Mouse (Mus musculus) neural tube, embryonic 15.5 days (tissue): Measurements from ENCODE around the gene Smcr8. TPM values are rescaled to one million over a fixed set of nuclear protein-coding genes. Genes with fewer than 3 reads are reported as not detected.

ENCODE experiments used
- ATAC-seq: fragments of 200-750 bp; cut with Nextera tagmentation; 2 replicates; pipeline ENCODE4 v1.8.0; 2017; ENCODE audit warnings: mild to moderate bottlenecking, moderate TSS enrichment, moderate library complexity; ENCODE audit not compliant: low FRiP score
- H3K27ac ChIP-seq: fragments of 300-500 bp; sonication (generic); replicated peaks from 2 replicates; pipeline ENCODE4 v1.5.1; 2015; ENCODE audit warnings: mild to moderate bottlenecking, inconsistent platforms
- H3K27me3 ChIP-seq: fragments of 300-500 bp; sonication (generic); replicated peaks from 2 replicates; pipeline ENCODE4 v1.6.1; 2015; ENCODE audit warnings: inconsistent platforms
- H3K36me3 ChIP-seq: fragments of 300-500 bp; sonication (generic); 2 replicates; pipeline ENCODE4 v1.6.1; 2015; ENCODE audit warnings: inconsistent platforms
- H3K4me1 ChIP-seq: fragments of 300-500 bp; sonication (generic); 2 replicates; pipeline ENCODE4 v1.6.1; 2015; ENCODE audit warnings: inconsistent platforms
- H3K4me2 ChIP-seq: fragments of 300-500 bp; sonication (generic); 2 replicates; pipeline ENCODE4 v1.6.1; 2015; ENCODE audit warnings: inconsistent platforms, mild to moderate bottlenecking, moderate library complexity
- H3K4me3 ChIP-seq: fragments of 300-500 bp; sonication (generic); replicated peaks from 2 replicates; pipeline ENCODE4 v1.5.1; 2015; ENCODE audit warnings: mild to moderate bottlenecking, inconsistent platforms
- H3K9ac ChIP-seq: fragments of 300-500 bp; sonication (generic); replicated peaks from 2 replicates; pipeline ENCODE4 v1.6.1; 2015; ENCODE audit warnings: mild to moderate bottlenecking, inconsistent platforms
- H3K9me3 ChIP-seq: fragments of 300-500 bp; sonication (generic); replicated peaks from 2 replicates; pipeline ENCODE4 v1.6.1; 2016; ENCODE audit warnings: inconsistent platforms
- WGBS: fragments of 180-500 bp; shearing (Covaris S2); methylation state at CpG from one replicate; pipeline ENCODE4 v1.1.7; 2015; ENCODE audit warnings: mixed read lengths; 5-methylcytosine and 5-hydroxymethylcytosine counted together
- polyA plus RNA-seq: library from polyadenylated mRNA; unstranded; fragments of >200 nt; fragmentation: Nextera tagmentation; extraction: Ambion mirVana; gene quantifications from 2 replicates; pipeline ENCODE4 v1.2.1, GENCODE M21; 2015

Gene Smcr8
- polyA plus RNA-seq, 1 experiment from 2014 or later, result 4.8 TPM

GRCm38 (mm10) chr11:60766969-60767368 is 10.4 kb upstream of the Smcr8 start:
- H3K4me2 ChIP-seq, result no peak overlapping the region
- peaks cover 3% of the 10 kb centered on the region for H3K36me3 ChIP-seq
- 95% methylated on average over 4 of the region's 4 CpGs for WGBS
- no peaks in the 10 kb centered on the region for H3K4me1 ChIP-seq
- H3K9ac ChIP-seq, result no peak overlapping the region
- no peak for ATAC-seq
- H3K4me3 ChIP-seq, result no peak overlapping the region
- no peaks in the 10 kb centered on the region for H3K27me3 ChIP-seq
- H3K9me3 ChIP-seq, result no peaks in the 10 kb centered on the region
- no peak overlapping the region for H3K27ac ChIP-seq

DNA sequence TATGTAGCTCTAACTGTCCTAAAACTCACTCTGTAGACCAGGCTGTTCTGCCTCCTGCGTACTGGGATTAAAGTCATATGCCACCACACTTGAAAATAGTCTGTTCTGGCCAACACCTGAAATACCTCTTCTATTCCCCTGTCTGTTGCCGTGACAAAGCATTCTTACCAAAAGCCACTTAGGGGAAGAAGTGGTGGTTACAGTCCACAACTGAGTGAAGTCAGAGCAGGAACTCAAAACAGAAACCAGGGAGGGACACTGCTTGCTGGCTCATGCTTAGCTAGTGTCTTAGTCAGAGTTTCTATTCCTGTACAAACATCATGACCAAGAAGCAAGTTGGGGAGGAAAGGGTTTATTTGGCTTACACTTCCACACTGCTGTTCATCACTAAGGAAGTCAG is 8.0 kb upstream of the Smcr8 start:
- no peak for ATAC-seq

DNA sequence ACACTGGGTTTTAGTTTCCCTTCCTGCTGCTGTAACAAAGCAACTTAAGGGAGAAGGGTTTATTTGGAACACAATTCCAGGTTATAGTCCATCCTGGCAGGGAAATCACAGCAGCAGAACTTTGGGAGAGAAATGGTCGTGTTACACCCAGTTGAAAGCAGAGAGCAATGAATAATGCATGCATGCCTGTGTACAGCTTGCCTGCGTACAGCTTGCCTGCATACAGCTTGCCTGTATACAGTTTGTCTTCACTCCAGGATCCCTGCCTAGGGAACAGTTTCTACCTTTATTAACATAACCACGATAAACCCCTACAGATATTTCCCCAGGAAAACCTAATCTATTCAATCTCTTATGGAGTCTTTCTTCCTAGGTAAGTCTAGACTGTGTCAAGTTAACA is 6.5 kb upstream of the Smcr8 start:
- Histone ChIP-seq H3K4me2 (no peak overlapping the region), H3K9ac (no peak overlapping the region), H3K4me1 (peaks cover 19% of the 10 kb centered on the region), H3K36me3 (no peaks in the 10 kb centered on the region), H3K27me3 (no peaks in the 10 kb centered on the region), H3K4me3 (no peak overlapping the region), H3K27ac (no peak overlapping the region), H3K9me3 (no peaks in the 10 kb centered on the region)
- WGBS, result 74% methylated on average over 3 of the region's 3 CpGs
- no peak for ATAC-seq

More for the DNA sequence above, 8.0 kb upstream of the Smcr8 start:
- no peak overlapping the region for H3K9ac ChIP-seq
- no peak overlapping the region for H3K4me3 ChIP-seq
- 95% methylated on average over 2 of the region's 2 CpGs for WGBS
- H3K9me3 ChIP-seq, result no peaks in the 10 kb centered on the region
- peaks cover 6% of the 10 kb centered on the region; the same call in 1 of the 2 replicates for H3K4me1 ChIP-seq
- H3K27me3 ChIP-seq, result no peaks in the 10 kb centered on the region
- H3K27ac ChIP-seq, result no peak overlapping the region
- no peaks in the 10 kb centered on the region for H3K36me3 ChIP-seq
- H3K4me2 ChIP-seq, result no peak overlapping the region

DNA sequence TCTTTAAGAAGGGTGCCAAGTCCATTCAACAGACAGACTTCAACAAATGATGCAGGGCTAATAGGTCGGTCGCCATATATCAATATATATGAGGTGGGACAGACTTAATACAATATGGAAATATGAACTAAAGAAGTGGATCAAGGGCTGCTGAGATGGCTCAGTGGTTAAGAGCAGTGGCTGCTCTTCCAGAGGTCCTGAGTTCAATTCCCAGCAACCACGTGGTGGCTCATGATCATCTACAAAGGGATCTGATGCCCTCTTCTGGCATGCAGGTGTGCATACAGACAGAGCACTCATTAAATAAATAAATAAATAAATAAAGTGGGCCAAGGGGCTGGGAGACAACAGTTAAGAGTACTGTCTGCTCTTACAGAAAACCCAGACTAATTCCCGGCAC is 5.2 kb upstream of the Smcr8 start:
- Histone ChIP-seq H3K9me3 (no peaks in the 10 kb centered on the region), H3K9ac (no peak overlapping the region), H3K27me3 (no peaks in the 10 kb centered on the region), H3K4me1 (peaks cover 28% of the 10 kb centered on the region), H3K27ac (no peak overlapping the region), H3K4me2 (no peak overlapping the region), H3K4me3 (no peak overlapping the region), H3K36me3 (no peaks in the 10 kb centered on the region)
- no peak for ATAC-seq
- WGBS, result 89% methylated on average over 4 of the region's 4 CpGs

- Histone ChIP-seq H3K4me3 (no peak overlapping the region), H3K9me3 (no peaks in the 10 kb centered on the region), H3K27me3 (no peaks in the 10 kb centered on the region), H3K27ac (no peak overlapping the region), H3K4me2 (no peak overlapping the region), H3K4me1 (peaks cover 44% of the 10 kb centered on the region), H3K36me3 (peaks cover 2% of the 10 kb centered on the region), H3K9ac (no peak overlapping the region)
- 71% methylated on average over 3 of the region's 3 CpGs for WGBS
- no peak for ATAC-seq
Observed at GRCm38 (mm10) chr11:60774158-60774689, 3.1 kb upstream of the Smcr8 start.

- Histone ChIP-seq H3K4me2 (peak overlapping the region; percentile 82; the same call in 1 of the 2 replicates), H3K27me3 (no peaks in the 10 kb centered on the region), H3K9me3 (no peaks in the 10 kb centered on the region), H3K27ac (no peak overlapping the region), H3K4me1 (peaks cover 50% of the 10 kb centered on the region), H3K9ac (peak overlapping the region; percentile 14; the same call in 1 of the 2 replicates), H3K4me3 (no peak overlapping the region), H3K36me3 (peaks cover 9% of the 10 kb centered on the region)
- no peak for ATAC-seq
- WGBS, result 85% methylated on average over 1 of the region's 1 CpGs
Observed at GRCm38 (mm10) chr11:60774841-60775240, 2.5 kb upstream of the Smcr8 start.

DNA sequence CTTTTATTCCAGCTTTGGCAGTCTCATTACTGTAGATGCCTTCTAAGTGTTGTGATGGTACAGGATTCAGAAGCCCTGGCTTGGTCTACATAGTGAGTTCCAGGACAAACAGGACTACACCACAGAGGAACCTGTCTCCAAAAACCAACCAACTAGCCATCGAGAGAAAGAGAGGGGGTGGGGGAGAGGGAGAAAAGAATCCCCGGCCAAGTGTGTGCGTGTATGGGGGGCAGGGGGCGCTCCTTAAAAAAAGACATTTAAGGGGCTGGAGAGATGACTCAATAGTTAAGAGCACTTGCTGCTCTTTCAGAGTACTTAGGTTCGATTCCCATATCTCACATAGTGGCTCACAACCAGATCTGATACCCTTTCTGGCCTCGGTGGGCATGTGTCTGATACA is 1.7 kb upstream of the Smcr8 start:
- H3K4me1 ChIP-seq, result peaks cover 58% of the 10 kb centered on the region
- H3K27ac ChIP-seq, result no peak overlapping the region
- peak overlapping the region; percentile 74 for H3K9ac ChIP-seq
- peaks cover 10% of the 10 kb centered on the region for H3K36me3 ChIP-seq
- ATAC-seq, result no peak
- H3K4me2 ChIP-seq, result peak overlapping the region; percentile 82
- 62% methylated on average over 6 of the region's 6 CpGs for WGBS
- H3K27me3 ChIP-seq, result no peaks in the 10 kb centered on the region
- peak overlapping the region; percentile 59 for H3K4me3 ChIP-seq
- H3K9me3 ChIP-seq, result no peaks in the 10 kb centered on the region

DNA sequence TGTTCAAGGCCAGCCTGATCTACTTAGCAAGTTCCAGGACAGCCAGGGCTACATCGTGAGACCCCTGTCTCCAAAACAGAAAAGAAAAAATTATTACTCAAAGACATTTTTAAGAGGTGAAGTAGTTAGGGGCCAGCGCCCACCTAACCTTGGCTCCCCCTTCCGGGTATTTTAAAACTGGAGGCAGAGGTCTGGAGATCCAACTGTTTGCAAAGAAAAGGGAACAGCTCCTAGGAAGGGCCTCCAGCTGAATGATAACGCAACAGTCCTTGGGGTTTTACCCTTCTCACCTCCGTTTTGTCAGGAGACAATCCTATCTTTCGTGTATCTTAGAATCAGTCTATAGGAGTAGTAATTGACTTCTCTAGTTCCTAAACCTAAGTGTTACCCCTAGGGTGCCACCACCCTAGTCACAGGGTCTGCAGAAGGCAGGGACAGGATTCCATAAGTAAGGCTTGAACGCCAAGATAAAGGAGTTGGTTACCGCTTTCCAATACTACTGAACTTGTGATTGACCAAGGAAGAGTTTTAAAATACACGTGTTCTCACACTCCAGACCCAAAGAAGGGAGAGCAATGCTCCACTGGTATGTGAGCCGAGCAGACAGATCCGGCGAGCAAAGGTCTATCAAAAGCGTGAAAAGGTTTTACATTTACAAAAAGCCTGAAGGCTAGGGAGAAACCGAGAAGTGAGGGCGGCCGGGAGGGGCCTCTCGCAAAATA is 1.1 kb upstream of the Smcr8 start:
- ATAC-seq, result no peak
- Histone ChIP-seq H3K27ac (peak overlapping the region; percentile 80; the same call in 1 of the 2 replicates), H3K9ac (peak overlapping the region; percentile 74), H3K36me3 (peaks cover 10% of the 10 kb centered on the region), H3K4me2 (peak overlapping the region; percentile 82), H3K27me3 (no peaks in the 10 kb centered on the region), H3K9me3 (no peaks in the 10 kb centered on the region), H3K4me1 (peaks cover 65% of the 10 kb centered on the region), H3K4me3 (peak overlapping the region; percentile 59)
- WGBS, result 5% methylated on average over 17 of the region's 17 CpGs

- Histone ChIP-seq H3K9me3 (no peaks in the 10 kb centered on the region), H3K4me2 (peak overlapping the region; percentile 82), H3K4me3 (peak overlapping the region; percentile 59), H3K36me3 (peaks cover 19% of the 10 kb centered on the region), H3K4me1 (peaks cover 81% of the 10 kb centered on the region), H3K9ac (peak overlapping the region; percentile 74), H3K27me3 (no peaks in the 10 kb centered on the region), H3K27ac (peak overlapping the region; percentile 80)
- no peak for ATAC-seq
- WGBS, result 32% methylated on average over 16 of the region's 16 CpGs
Observed at GRCm38 (mm10) chr11:60777801-60778370, 562 bp downstream of the Smcr8 start.

DNA sequence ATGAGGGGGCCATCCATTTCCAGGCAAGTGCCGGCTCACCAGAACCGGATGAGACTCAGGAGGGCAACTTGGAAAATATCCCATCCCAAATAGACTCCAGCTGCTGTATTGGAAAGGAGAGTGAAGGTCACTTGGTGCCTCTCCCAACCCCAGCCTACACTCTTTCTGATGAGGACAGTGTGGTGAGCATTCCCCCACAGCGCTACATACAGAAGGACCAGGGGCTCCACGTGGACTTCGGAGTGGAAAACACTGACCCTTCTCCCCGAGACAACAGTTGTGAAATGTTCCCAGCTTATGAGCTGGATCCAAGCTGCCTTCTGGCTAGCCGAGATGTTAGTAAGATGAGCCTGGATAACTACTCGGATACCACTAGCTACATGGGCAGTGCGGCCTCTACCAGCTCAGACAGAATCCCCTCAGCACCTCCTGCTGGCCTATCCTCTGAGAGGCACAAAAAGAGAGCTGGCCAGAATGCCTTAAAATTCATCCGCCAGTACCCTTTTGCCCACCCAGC is 2.4 kb downstream of the Smcr8 start:
- H3K27me3 ChIP-seq, result no peaks in the 10 kb centered on the region
- 0 out of 2 replicates have a peak overlapping the region, but pooled peaks have one; percentile 29 for H3K9ac ChIP-seq
- WGBS, result 86% methylated on average over 10 of the region's 10 CpGs
- H3K36me3 ChIP-seq, result peaks cover 36% of the 10 kb centered on the region
- peaks cover 79% of the 10 kb centered on the region for H3K4me1 ChIP-seq
- peak overlapping the region; percentile 19 for H3K4me3 ChIP-seq
- no peak overlapping the region for H3K27ac ChIP-seq
- ATAC-seq, result no peak
- H3K4me2 ChIP-seq, result peak overlapping the region; percentile 82
- no peaks in the 10 kb centered on the region for H3K9me3 ChIP-seq

DNA sequence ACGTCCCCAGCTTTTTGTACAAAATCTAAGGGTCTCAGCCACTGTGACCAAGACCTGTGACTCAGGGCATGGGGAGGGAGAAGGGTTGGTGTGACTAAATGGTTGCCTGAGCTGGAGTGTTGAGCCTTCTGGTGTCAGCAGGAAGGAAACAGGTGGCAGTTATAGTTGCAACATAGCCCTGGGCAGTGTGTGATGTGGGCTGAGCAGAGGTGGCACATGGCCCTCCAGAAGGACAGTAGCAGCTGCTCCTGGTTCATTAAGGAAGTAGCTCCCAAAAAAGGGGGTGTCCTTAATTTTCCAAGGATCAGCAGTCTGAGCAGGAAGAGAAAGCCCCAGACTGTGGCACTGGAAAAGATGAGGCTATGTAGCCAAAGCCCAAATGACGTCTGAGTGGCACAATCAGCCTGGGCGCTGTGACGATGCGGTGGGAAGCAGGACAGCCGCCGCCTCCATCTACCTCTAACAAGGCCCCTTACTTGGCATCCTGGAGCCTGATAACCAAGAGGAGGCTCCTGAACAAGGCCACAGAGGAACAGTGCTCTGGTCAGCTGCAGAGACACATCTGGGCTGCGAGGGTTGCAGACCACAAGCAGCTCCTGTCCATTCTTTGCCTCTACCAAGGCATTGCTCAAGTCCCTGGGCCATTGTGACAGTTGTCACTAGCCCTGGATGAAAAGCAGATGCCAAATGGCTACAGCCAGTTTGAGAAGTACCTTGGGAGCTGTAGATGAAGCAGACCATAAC is 7.0 kb downstream of the Smcr8 start:
- H3K36me3 ChIP-seq, result peaks cover 76% of the 10 kb centered on the region
- peaks cover 56% of the 10 kb centered on the region for H3K4me1 ChIP-seq
- H3K9me3 ChIP-seq, result no peaks in the 10 kb centered on the region
- H3K4me2 ChIP-seq, result no peak overlapping the region
- no peak overlapping the region for H3K9ac ChIP-seq
- H3K27ac ChIP-seq, result no peak overlapping the region
- no peak for ATAC-seq
- H3K4me3 ChIP-seq, result no peak overlapping the region
- 93% methylated on average over 8 of the region's 8 CpGs for WGBS
- no peaks in the 10 kb centered on the region for H3K27me3 ChIP-seq
